Mouse (Mus musculus) embryonic facial prominence, embryonic 13.5 days (tissue): Measurements from ENCODE around the gene Cep164. TPM values are rescaled to one million over a fixed set of nuclear protein-coding genes. Genes with fewer than 3 reads are reported as not detected.

Source experiments
- ATAC-seq: fragments of 200-750 bp; cut with Nextera tagmentation; 2 replicates; pipeline ENCODE4 v1.8.0; 2017; ENCODE audit warnings: low read depth; ENCODE audit not compliant: insufficient number of reproducible peaks, insufficient read depth, low FRiP score, low TSS enrichment
- H3K27ac ChIP-seq: fragments of 300-500 bp; sonication (generic); 2 replicates; pipeline ENCODE4 v1.5.1; 2015; ENCODE audit warnings: moderate library complexity, mild to moderate bottlenecking, inconsistent platforms
- H3K27me3 ChIP-seq: fragments of 300-500 bp; sonication (generic); 2 replicates; pipeline ENCODE4 v1.6.1; 2015; ENCODE audit warnings: mild to moderate bottlenecking, inconsistent platforms
- H3K36me3 ChIP-seq: fragments of 300-500 bp; sonication (generic); 2 replicates; pipeline ENCODE4 v1.6.1; 2015; ENCODE audit warnings: mild to moderate bottlenecking, inconsistent platforms
- H3K4me1 ChIP-seq: fragments of 300-500 bp; sonication (generic); 2 replicates; pipeline ENCODE4 v1.6.1; 2015; ENCODE audit warnings: inconsistent platforms
- H3K4me2 ChIP-seq: fragments of 300-500 bp; sonication (generic); 2 replicates; pipeline ENCODE4 v1.6.1; 2015; ENCODE audit warnings: moderate library complexity, mild to moderate bottlenecking, inconsistent platforms
- H3K4me3 ChIP-seq: fragments of 300-500 bp; sonication (generic); 2 replicates; pipeline ENCODE4 v1.5.1; 2015; ENCODE audit warnings: mild to moderate bottlenecking, inconsistent platforms
- H3K9ac ChIP-seq: fragments of 300-500 bp; sonication (generic); 2 replicates; pipeline ENCODE4 v1.6.1; 2015; ENCODE audit warnings: mild to moderate bottlenecking, inconsistent platforms
- H3K9me3 ChIP-seq: fragments of 300-500 bp; sonication (generic); 2 replicates; pipeline ENCODE4 v1.6.1; 2016; ENCODE audit warnings: inconsistent platforms
- WGBS: fragments of 180-500 bp; shearing (Covaris S2); methylation state at CpG from one replicate; pipeline ENCODE4 v1.1.7; 2015; ENCODE audit warnings: mixed read lengths; 5-methylcytosine and 5-hydroxymethylcytosine counted together
- polyA plus RNA-seq: library from polyadenylated mRNA; unstranded; fragments of >200 nt; fragmentation: Nextera tagmentation; extraction: Ambion mirVana; gene quantifications from 2 replicates; pipeline ENCODE4 v1.2.1, GENCODE M21; 2015

Cep164 gene
- polyA plus RNA-seq = 33.8 and 34.3 TPM in 2 replicates

GRCm38 (mm10) chr9:45828291-45828963 lies at the start of gene Cep164:
Gene Cep164 (minus strand): TSS chr9:45828691.
- Histone ChIP-seq H3K9me3 (no peaks in the 10 kb centered on the region), H3K27ac (peak within 1 kb of the TSS; percentile 88), H3K36me3 (peaks cover 6% of the 10 kb centered on the region), H3K27me3 (no peaks in the 10 kb centered on the region), H3K4me2 (peak within 1 kb of the TSS; percentile 80), H3K9ac (peak within 1 kb of the TSS; percentile 79), H3K4me3 (peak within 1 kb of the TSS; percentile 74), H3K4me1 (peaks cover 9% of the 10 kb centered on the region)
- peak; percentile 89 for ATAC-seq
- WGBS = under 1% methylated on average over 31 of the region's 31 CpGs

GRCm38 (mm10) chr9:45877928-45878327 lies 49.4 kb upstream of the Cep164 start:
- Histone ChIP-seq H3K9ac (no peak overlapping the region), H3K36me3 (peaks cover 67% of the 10 kb centered on the region), H3K27me3 (no peaks in the 10 kb centered on the region), H3K4me2 (no peak overlapping the region), H3K4me1 (no peaks in the 10 kb centered on the region), H3K4me3 (no peak overlapping the region), H3K9me3 (no peaks in the 10 kb centered on the region), H3K27ac (no peak overlapping the region)
- 71% methylated on average over 2 of the region's 2 CpGs for WGBS
- no peak for ATAC-seq

GRCm38 (mm10) chr9:45870265-45870664 lies 41.8 kb upstream of the Cep164 start:
- Histone ChIP-seq H3K4me3 (no peak overlapping the region), H3K27me3 (no peaks in the 10 kb centered on the region), H3K4me1 (no peaks in the 10 kb centered on the region), H3K9me3 (no peaks in the 10 kb centered on the region), H3K36me3 (peaks cover 83% of the 10 kb centered on the region), H3K9ac (no peak overlapping the region), H3K27ac (no peak overlapping the region), H3K4me2 (no peak overlapping the region)
- 90% methylated on average over 3 of the region's 3 CpGs for WGBS
- ATAC-seq = no peak

GRCm38 (mm10) chr9:45869181-45869580 lies 40.7 kb upstream of the Cep164 start:
- ATAC-seq = no peak
- H3K27ac ChIP-seq = no peak overlapping the region
- peaks cover 89% of the 10 kb centered on the region for H3K36me3 ChIP-seq
- no peaks in the 10 kb centered on the region for H3K4me1 ChIP-seq
- no peak overlapping the region for H3K4me2 ChIP-seq
- no peaks in the 10 kb centered on the region for H3K9me3 ChIP-seq
- WGBS = 89% methylated on average over 3 of the region's 3 CpGs
- H3K4me3 ChIP-seq = no peak overlapping the region
- no peak overlapping the region for H3K9ac ChIP-seq
- H3K27me3 ChIP-seq = no peaks in the 10 kb centered on the region

GRCm38 (mm10) chr9:45861813-45862212 lies 33.3 kb upstream of the Cep164 start:
- Histone ChIP-seq H3K27me3 (no peaks in the 10 kb centered on the region), H3K4me3 (no peak overlapping the region), H3K4me1 (no peaks in the 10 kb centered on the region), H3K36me3 (peaks cover 95% of the 10 kb centered on the region), H3K4me2 (no peak overlapping the region), H3K9me3 (no peaks in the 10 kb centered on the region), H3K9ac (no peak overlapping the region), H3K27ac (no peak overlapping the region)
- WGBS = 92% methylated on average over 7 of the region's 7 CpGs
- ATAC-seq = no peak

- Histone ChIP-seq H3K27me3 (no peaks in the 10 kb centered on the region), H3K9me3 (no peaks in the 10 kb centered on the region), H3K4me1 (no peaks in the 10 kb centered on the region), H3K36me3 (peaks cover 89% of the 10 kb centered on the region), H3K9ac (no peak overlapping the region), H3K4me2 (no peak overlapping the region), H3K4me3 (no peak overlapping the region), H3K27ac (no peak overlapping the region)
- 94% methylated on average over 10 of the region's 10 CpGs for WGBS
- ATAC-seq = no peak
These were observed 30.9 kb upstream of the Cep164 start for GRCm38 (mm10) chr9:45859364-45859763.

- Histone ChIP-seq H3K27me3 (no peaks in the 10 kb centered on the region), H3K4me3 (no peak overlapping the region), H3K4me2 (no peak overlapping the region), H3K4me1 (peaks cover 22% of the 10 kb centered on the region), H3K36me3 (peaks cover 59% of the 10 kb centered on the region), H3K27ac (no peak overlapping the region), H3K9me3 (no peaks in the 10 kb centered on the region), H3K9ac (no peak overlapping the region)
- 58% methylated on average over 1 of the region's 1 CpGs for WGBS
- ATAC-seq = no peak
These were observed 25.6 kb upstream of the Cep164 start for GRCm38 (mm10) chr9:45854136-45854535.

- peaks cover 55% of the 10 kb centered on the region for H3K36me3 ChIP-seq
- H3K9me3 ChIP-seq = no peaks in the 10 kb centered on the region
- H3K4me2 ChIP-seq = no peak overlapping the region
- H3K27ac ChIP-seq = no peak overlapping the region
- no peaks in the 10 kb centered on the region for H3K27me3 ChIP-seq
- no peak overlapping the region for H3K9ac ChIP-seq
- H3K4me1 ChIP-seq = peaks cover 27% of the 10 kb centered on the region
- no peak for ATAC-seq
- 98% methylated on average over 2 of the region's 2 CpGs for WGBS
- H3K4me3 ChIP-seq = no peak overlapping the region
These were observed 25.2 kb upstream of the Cep164 start for GRCm38 (mm10) chr9:45853695-45854094.

- no peaks in the 10 kb centered on the region for H3K27me3 ChIP-seq
- no peak overlapping the region for H3K9ac ChIP-seq
- H3K4me1 ChIP-seq = peaks cover 32% of the 10 kb centered on the region
- ATAC-seq = no peak
- H3K27ac ChIP-seq = no peak overlapping the region
- H3K36me3 ChIP-seq = peaks cover 36% of the 10 kb centered on the region
- H3K4me3 ChIP-seq = no peak overlapping the region
- 92% methylated on average over 2 of the region's 2 CpGs for WGBS
- H3K4me2 ChIP-seq = no peak overlapping the region
- H3K9me3 ChIP-seq = no peaks in the 10 kb centered on the region
These were observed 23.3 kb upstream of the Cep164 start for GRCm38 (mm10) chr9:45851776-45852175.

- peaks cover 33% of the 10 kb centered on the region for H3K36me3 ChIP-seq
- no peak overlapping the region for H3K9ac ChIP-seq
- H3K4me3 ChIP-seq = no peak overlapping the region
- no peaks in the 10 kb centered on the region for H3K27me3 ChIP-seq
- no peak for ATAC-seq
- no peak overlapping the region for H3K27ac ChIP-seq
- WGBS = 65% methylated on average over 5 of the region's 5 CpGs
- H3K4me2 ChIP-seq = no peak overlapping the region
- peaks cover 32% of the 10 kb centered on the region for H3K4me1 ChIP-seq
- H3K9me3 ChIP-seq = no peaks in the 10 kb centered on the region
These were observed 22.8 kb upstream of the Cep164 start for GRCm38 (mm10) chr9:45851330-45851729.

- peaks cover 32% of the 10 kb centered on the region for H3K4me1 ChIP-seq
- H3K4me2 ChIP-seq = no peak overlapping the region
- peak overlapping the region; percentile 89 for H3K27ac ChIP-seq
- peaks cover 31% of the 10 kb centered on the region for H3K36me3 ChIP-seq
- no peak overlapping the region for H3K9ac ChIP-seq
- WGBS = 74% methylated on average over 8 of the region's 8 CpGs
- no peak for ATAC-seq
- H3K9me3 ChIP-seq = no peaks in the 10 kb centered on the region
- H3K4me3 ChIP-seq = no peak overlapping the region
- H3K27me3 ChIP-seq = no peaks in the 10 kb centered on the region
These were observed 22.2 kb upstream of the Cep164 start for GRCm38 (mm10) chr9:45850528-45851155.
